Mouse (Mus musculus) spleen, adult 2 months (tissue): ENCODE data around the gene Clns1a.

ENCODE experiments used
- CTCF ChIP-seq: fragments of 200-500 bp; IDR thresholded peaks from 2 replicates; pipeline ENCODE4 v1.5.1; 2011; ENCODE audit warnings: mild to moderate bottlenecking, inconsistent platforms; ENCODE audit not compliant: insufficient read depth, insufficient read length, insufficient replicate concordance; ENCODE audit errors: extremely low read depth
- POLR2A ChIP-seq: fragments of 200-500 bp; IDR thresholded peaks from 2 replicates; pipeline ENCODE4 v1.6.1; 2011; ENCODE audit warnings: low read depth, low read length, inconsistent platforms

- no peak for TF ChIP-seq CTCF
- TF ChIP-seq POLR2A: no peak
These were observed 37.2 kb downstream of the Clns1a start for GRCm38 (mm10) chr7:97733606-97734005.
